Mouse (Mus musculus): Measurements from ENCODE around the gene Map2k4.

The Map2k4 gene

GRCm38 (mm10) chr11:65777810-65778209, 10.3 kb downstream of the Map2k4 start:
- in situ Hi-C loops (cut with MboI, MseI): loop anchor here in 1 of 2 experiments (25.0 kb wide), 1 partner anchor 1866 kb away; the partner anchor contains the start of gene Hs3st3b1

GRCm38 (mm10) chr11:65776906-65777611, 11.0 kb downstream of the Map2k4 start:
- in situ Hi-C loops (cut with MboI, MseI): loop anchor here in 1 of 2 experiments (25.0 kb wide), 1 partner anchor 1865 kb away; the partner anchor contains the start of gene Hs3st3b1

- in situ Hi-C loops (cut with MboI, MseI): no loop called here
Measured at GRCm38 (mm10) chr11:65773946-65774656, 14.0 kb downstream of the Map2k4 start.

GRCm38 (mm10) chr11:65773535-65773934, 14.6 kb downstream of the Map2k4 start:
- in situ Hi-C loops (cut with MboI, MseI): no loop called here

GRCm38 (mm10) chr11:65771546-65771945, 16.6 kb downstream of the Map2k4 start:
- in situ Hi-C loops (cut with MboI, MseI): no loop called here

GRCm38 (mm10) chr11:65769990-65770389, 18.1 kb downstream of the Map2k4 start:
- in situ Hi-C loops (cut with MboI, MseI): no loop called here

GRCm38 (mm10) chr11:65768445-65768844, 19.7 kb downstream of the Map2k4 start:
- in situ Hi-C loops (cut with MboI, MseI): no loop called here

- in situ Hi-C loops (cut with MboI, MseI): loop anchor here in 1 of 2 experiments (5.0 kb wide), 1 partner anchor 41 kb away; no protein-coding TSS in a partner anchor
Measured at GRCm38 (mm10) chr11:65760912-65761311, 27.2 kb downstream of the Map2k4 start.

- in situ Hi-C loops (cut with MboI, MseI): no loop called here
Measured at GRCm38 (mm10) chr11:65759350-65759749, 28.7 kb downstream of the Map2k4 start.

GRCm38 (mm10) chr11:65754161-65754560, 33.9 kb downstream of the Map2k4 start:
- in situ Hi-C loops (cut with MboI, MseI): no loop called here

- in situ Hi-C loops (cut with MboI, MseI): no loop called here
Measured at GRCm38 (mm10) chr11:65753593-65753992, 34.5 kb downstream of the Map2k4 start.

GRCm38 (mm10) chr11:65750546-65750945, 37.6 kb downstream of the Map2k4 start:
- in situ Hi-C loops (cut with MboI, MseI): no loop called here

GRCm38 (mm10) chr11:65747433-65747832, 40.7 kb downstream of the Map2k4 start:
- in situ Hi-C loops (cut with MboI, MseI): no loop called here

GRCm38 (mm10) chr11:65745707-65746333, 42.3 kb downstream of the Map2k4 start:
- in situ Hi-C loops (cut with MboI, MseI): no loop called here

- in situ Hi-C loops (cut with MboI, MseI): loop anchor here in 1 of 2 experiments (5.0 kb wide), 2 partner anchors 73 to 77 kb away; no protein-coding TSS in a partner anchor
Measured at GRCm38 (mm10) chr11:65743866-65744265, 44.2 kb downstream of the Map2k4 start.

- in situ Hi-C loops (cut with MboI, MseI): loop anchor here in 1 of 2 experiments (5.0 kb wide), 2 partner anchors 74 to 76 kb away; no protein-coding TSS in a partner anchor
Measured at GRCm38 (mm10) chr11:65740811-65741210, 47.3 kb downstream of the Map2k4 start.

- in situ Hi-C loops (cut with MboI, MseI): loop anchor here in 1 of 2 experiments (5.0 kb wide), 2 partner anchors 73 to 77 kb away; no protein-coding TSS in a partner anchor
Measured at GRCm38 (mm10) chr11:65740390-65740789, 47.7 kb downstream of the Map2k4 start.

GRCm38 (mm10) chr11:65739880-65740279, 48.2 kb downstream of the Map2k4 start:
- in situ Hi-C loops (cut with MboI, MseI): loop anchor here in 1 of 2 experiments (5.0 kb wide), 2 partner anchors 73 to 77 kb away; no protein-coding TSS in a partner anchor

GRCm38 (mm10) chr11:65734656-65735055, 53.4 kb downstream of the Map2k4 start:
- in situ Hi-C loops (cut with MboI, MseI): no loop called here

GRCm38 (mm10) chr11:65729623-65730217, 58.4 kb downstream of the Map2k4 start:
- in situ Hi-C loops (cut with MboI, MseI): no loop called here

- in situ Hi-C loops (cut with MboI, MseI): no loop called here
Measured at GRCm38 (mm10) chr11:65728906-65729305, 59.2 kb downstream of the Map2k4 start.
